Mouse (Mus musculus): Measurements from ENCODE around the gene Phf5a. TPM values are rescaled to one million over a fixed set of nuclear protein-coding genes. Genes with fewer than 3 reads are reported as not detected.

Phf5a gene
- polyA plus RNA-seq, 1 experiment = 4.8 TPM

- Histone ChIP-seq H3K9me3 (no peaks in the 10 kb centered on the region), H3K36me3 (replicated peaks; ENCODE audit: low read length) (peaks cover 81% of the 10 kb centered on the region), H3K4me3 (replicated peaks) (no peak overlapping the region), H3K27me3 (replicated peaks) (no peaks in the 10 kb centered on the region), H3K4me1 (peaks cover 78% of the 10 kb centered on the region)
- no peak for TF ChIP-seq FLI1 (IDR thresholded peaks at IDR 0.05; ENCODE audit: low read length)
- no peak for TF ChIP-seq GATA1 (IDR thresholded peaks at IDR 0.05; ENCODE audit: borderline replicate concordance, low read length)
These were observed 20.3 kb downstream of the Phf5a start for GRCm38 (mm10) chr15:81851375-81851774.

- H3K4me3 ChIP-seq (replicated peaks) = no peak overlapping the region
- H3K4me1 ChIP-seq = peaks cover 81% of the 10 kb centered on the region
- H3K27me3 ChIP-seq (replicated peaks) = no peaks in the 10 kb centered on the region
- H3K9me3 ChIP-seq = no peaks in the 10 kb centered on the region
- H3K36me3 ChIP-seq (replicated peaks; ENCODE audit: low read length) = peaks cover 81% of the 10 kb centered on the region
- no peak for TF ChIP-seq GATA1 (IDR thresholded peaks at IDR 0.05; ENCODE audit: borderline replicate concordance, low read length)
- no peak for TF ChIP-seq FLI1 (IDR thresholded peaks at IDR 0.05; ENCODE audit: low read length)
These were observed 21.0 kb downstream of the Phf5a start for GRCm38 (mm10) chr15:81850718-81851117.

GRCm38 (mm10) chr15:81849104-81849503 is 22.6 kb downstream of the Phf5a start:
- Histone ChIP-seq H3K4me1 (peaks cover 76% of the 10 kb centered on the region), H3K36me3 (replicated peaks; ENCODE audit: low read length) (peaks cover 71% of the 10 kb centered on the region), H3K4me3 (replicated peaks) (no peak overlapping the region), H3K27me3 (replicated peaks) (no peaks in the 10 kb centered on the region), H3K9me3 (no peaks in the 10 kb centered on the region)
- TF ChIP-seq GATA1 (IDR thresholded peaks at IDR 0.05; ENCODE audit: borderline replicate concordance, low read length) = no peak
- no peak for TF ChIP-seq FLI1 (IDR thresholded peaks at IDR 0.05; ENCODE audit: low read length)

- Histone ChIP-seq H3K4me3 (replicated peaks) (no peak overlapping the region), H3K27me3 (replicated peaks) (no peaks in the 10 kb centered on the region), H3K36me3 (replicated peaks; ENCODE audit: low read length) (peaks cover 63% of the 10 kb centered on the region), H3K9me3 (no peaks in the 10 kb centered on the region), H3K4me1 (peaks cover 69% of the 10 kb centered on the region)
- TF ChIP-seq GATA1 (IDR thresholded peaks at IDR 0.05; ENCODE audit: borderline replicate concordance, low read length) (no peak), FLI1 (IDR thresholded peaks at IDR 0.05; ENCODE audit: low read length) (no peak)
These were observed 23.4 kb downstream of the Phf5a start for GRCm38 (mm10) chr15:81848301-81848700.

GRCm38 (mm10) chr15:81847861-81848260 is 23.9 kb downstream of the Phf5a start:
- H3K4me1 ChIP-seq = peaks cover 66% of the 10 kb centered on the region
- H3K36me3 ChIP-seq (replicated peaks; ENCODE audit: low read length) = peaks cover 60% of the 10 kb centered on the region
- no peak overlapping the region for H3K4me3 ChIP-seq (replicated peaks)
- H3K9me3 ChIP-seq = no peaks in the 10 kb centered on the region
- H3K27me3 ChIP-seq (replicated peaks) = no peaks in the 10 kb centered on the region
- TF ChIP-seq GATA1 (IDR thresholded peaks at IDR 0.05; ENCODE audit: borderline replicate concordance, low read length) (no peak), FLI1 (IDR thresholded peaks at IDR 0.05; ENCODE audit: low read length) (no peak)

- H3K4me3 ChIP-seq (replicated peaks) = no peak overlapping the region
- TF ChIP-seq GATA1 (IDR thresholded peaks at IDR 0.05; ENCODE audit: borderline replicate concordance, low read length) = no peak
- TF ChIP-seq FLI1 (IDR thresholded peaks at IDR 0.05; ENCODE audit: low read length) = no peak
- peaks cover 59% of the 10 kb centered on the region for H3K4me1 ChIP-seq
- no peaks in the 10 kb centered on the region for H3K27me3 ChIP-seq (replicated peaks)
- no peaks in the 10 kb centered on the region for H3K9me3 ChIP-seq
- H3K36me3 ChIP-seq (replicated peaks; ENCODE audit: low read length) = peaks cover 53% of the 10 kb centered on the region
These were observed 24.6 kb downstream of the Phf5a start for GRCm38 (mm10) chr15:81847161-81847560.

- Histone ChIP-seq H3K27me3 (replicated peaks) (no peaks in the 10 kb centered on the region), H3K36me3 (replicated peaks; ENCODE audit: low read length) (peaks cover 49% of the 10 kb centered on the region), H3K4me3 (replicated peaks) (peak overlapping the region; percentile 19), H3K9me3 (no peaks in the 10 kb centered on the region), H3K4me1 (peaks cover 55% of the 10 kb centered on the region)
- TF ChIP-seq GATA1 (IDR thresholded peaks at IDR 0.05; ENCODE audit: borderline replicate concordance, low read length) = no peak
- no peak for TF ChIP-seq FLI1 (IDR thresholded peaks at IDR 0.05; ENCODE audit: low read length)
These were observed 25.0 kb downstream of the Phf5a start for GRCm38 (mm10) chr15:81846755-81847154.

- peaks cover 47% of the 10 kb centered on the region for H3K4me1 ChIP-seq
- peaks cover 39% of the 10 kb centered on the region for H3K36me3 ChIP-seq (replicated peaks; ENCODE audit: low read length)
- no peaks in the 10 kb centered on the region for H3K27me3 ChIP-seq (replicated peaks)
- TF ChIP-seq FLI1 (IDR thresholded peaks at IDR 0.05; ENCODE audit: low read length) = no peak
- 0 out of 3 replicates have a peak, but pooled peaks have one; percentile 25 for TF ChIP-seq GATA1 (IDR thresholded peaks at IDR 0.05; ENCODE audit: borderline replicate concordance, low read length)
- no peaks in the 10 kb centered on the region for H3K9me3 ChIP-seq
- H3K4me3 ChIP-seq (replicated peaks) = peak overlapping the region; percentile 83
These were observed 26.0 kb downstream of the Phf5a start for GRCm38 (mm10) chr15:81845724-81846123.

GRCm38 (mm10) chr15:81845033-81845625 is 26.6 kb downstream of the Phf5a start:
- H3K27me3 ChIP-seq (replicated peaks) = no peaks in the 10 kb centered on the region
- H3K36me3 ChIP-seq (replicated peaks; ENCODE audit: low read length) = peaks cover 33% of the 10 kb centered on the region
- no peaks in the 10 kb centered on the region for H3K9me3 ChIP-seq
- peak overlapping the region; percentile 56 for H3K4me3 ChIP-seq (replicated peaks)
- H3K4me1 ChIP-seq = peaks cover 42% of the 10 kb centered on the region
- TF ChIP-seq FLI1 (IDR thresholded peaks at IDR 0.05; ENCODE audit: low read length) (no peak), GATA1 (IDR thresholded peaks at IDR 0.05; ENCODE audit: borderline replicate concordance, low read length) (no peak)

GRCm38 (mm10) chr15:81842275-81842674 is 29.4 kb downstream of the Phf5a start:
- Histone ChIP-seq H3K4me3 (replicated peaks) (no peak overlapping the region), H3K9me3 (no peaks in the 10 kb centered on the region), H3K4me1 (peaks cover 50% of the 10 kb centered on the region), H3K27me3 (replicated peaks) (peaks cover 3% of the 10 kb centered on the region), H3K36me3 (replicated peaks; ENCODE audit: low read length) (peaks cover 8% of the 10 kb centered on the region)
- TF ChIP-seq GATA1 (IDR thresholded peaks at IDR 0.05; ENCODE audit: borderline replicate concordance, low read length) (no peak), FLI1 (IDR thresholded peaks at IDR 0.05; ENCODE audit: low read length) (no peak)

Data from megakaryocyte, embryonic 14.5 days (primary cell).